Mouse (Mus musculus) embryonic fibroblast, embryonic 13.5 days (primary cell): ENCODE measurements around the gene Stard13.

Source experiments
- CTCF ChIP-seq: IDR thresholded peaks from 2 replicates; pipeline ENCODE4 v1.5.1; 2011; ENCODE audit warnings: mild to moderate bottlenecking, control low read depth, low read length, moderate library complexity, borderline replicate concordance; ENCODE audit not compliant: insufficient read depth
- POLR2A ChIP-seq: IDR thresholded peaks from 2 replicates; pipeline ENCODE4 v1.6.1; 2011; ENCODE audit warnings: low read depth, mild to moderate bottlenecking, control low read depth, low read length, moderate library complexity

- TF ChIP-seq CTCF (no peak), POLR2A (no peak)
These were observed 41.4 kb downstream of the Stard13 start for GRCm38 (mm10) chr5:151192266-151192665.
